Mouse (Mus musculus) thymus, adult 2 months (tissue): ENCODE data around the gene Rpl24. TPM values are rescaled to one million over a fixed set of nuclear protein-coding genes. Genes with fewer than 3 reads are reported as not detected.
"Not testable (repeated sequence)": the region's sequence is repeated elsewhere in the genome, so short reads cannot be mapped to it uniquely, and the experiment has no call there.

Experiments used
- DNase-seq: peaks from one replicate; pipeline ENCODE4 v3.0.0; 2021
- H3K27ac ChIP-seq: fragments of 200-500 bp; 2 replicates; pipeline ENCODE4 v1.5.1; 2012; ENCODE audit warnings: low read length, control low read depth; ENCODE audit not compliant: control insufficient read depth, insufficient read depth
- H3K27me3 ChIP-seq: fragments of 200-500 bp; 2 replicates; pipeline ENCODE4 v1.6.1; 2012; ENCODE audit warnings: mild to moderate bottlenecking, low read length, moderate library complexity, mixed read lengths; ENCODE audit not compliant: control insufficient read depth, insufficient read depth
- H3K36me3 ChIP-seq: fragments of 200-500 bp; 2 replicates; pipeline ENCODE4 v1.6.1; 2012; ENCODE audit warnings: mild to moderate bottlenecking, low read length, moderate library complexity; ENCODE audit not compliant: control insufficient read depth, insufficient read depth
- H3K4me1 ChIP-seq: fragments of 200-500 bp; replicated peaks from 2 replicates; pipeline ENCODE4 v1.6.1; 2012; ENCODE audit warnings: low read length; ENCODE audit not compliant: control insufficient read depth, insufficient read depth
- H3K4me3 ChIP-seq: fragments of 200-500 bp; 2 replicates; pipeline ENCODE4 v1.5.1; 2012; ENCODE audit warnings: mild to moderate bottlenecking, low read length, control low read depth, moderate library complexity; ENCODE audit not compliant: control insufficient read depth, insufficient read depth
- CTCF ChIP-seq: fragments of 200-500 bp; IDR thresholded peaks from 2 replicates; pipeline ENCODE4 v1.5.1; 2012; ENCODE audit warnings: mild to moderate bottlenecking, control low read depth, low read length, moderate library complexity, borderline replicate concordance; ENCODE audit not compliant: control insufficient read depth, poor library complexity, insufficient read depth; ENCODE audit errors: extremely low read depth
- POLR2A ChIP-seq: fragments of 200-500 bp; IDR thresholded peaks from 2 replicates; pipeline ENCODE4 v1.6.1; 2012; ENCODE audit warnings: mild to moderate bottlenecking, low read length, control low read depth, moderate library complexity; ENCODE audit not compliant: control insufficient read depth, poor library complexity, insufficient read depth; ENCODE audit errors: extremely low read depth
- WGBS: fragments of 180-500 bp; shearing (Covaris S2); methylation state at CpG from one replicate; pipeline ENCODE4 v1.1.7; 2018; 5-methylcytosine and 5-hydroxymethylcytosine counted together
- polyA plus RNA-seq: library from polyadenylated mRNA; depleted of rRNA; stranded (reverse); fragments of >200 nt; gene quantifications from 2 replicates; pipeline ENCODE4 v1.2.3, GENCODE M21; 2012

Gene Rpl24
- polyA plus RNA-seq, 1 experiment = 151 TPM

DNA sequence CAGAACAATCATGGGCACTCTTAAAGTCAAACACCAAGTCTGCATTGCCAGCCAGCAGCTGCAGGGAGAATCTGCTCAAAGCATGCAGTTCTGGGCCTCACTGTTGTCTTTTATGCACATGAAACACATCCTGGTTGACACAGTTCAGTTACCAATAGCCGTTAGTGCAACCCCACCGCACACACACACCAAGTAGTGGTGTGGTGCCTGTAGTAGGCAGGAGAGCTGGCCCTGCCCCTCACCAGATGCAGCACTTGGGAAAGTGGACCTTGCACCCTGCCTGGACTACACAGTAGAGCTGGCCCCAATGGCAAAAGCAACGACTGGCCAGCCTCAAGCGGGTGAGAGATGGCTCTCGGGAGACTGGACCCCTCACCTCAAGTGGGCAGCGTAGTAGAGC lies 26.4 kb upstream of the Rpl24 start:
- Histone ChIP-seq H3K27me3 (no peaks in the 10 kb centered on the region), H3K4me1 (peaks cover 7% of the 10 kb centered on the region), H3K27ac (peak overlapping the region; percentile 36), H3K36me3 (no peaks in the 10 kb centered on the region), H3K4me3 (no peak overlapping the region)
- peak; percentile 61 for DNase-seq
- TF ChIP-seq POLR2A = no peak
- no peak for TF ChIP-seq CTCF
- WGBS = 86% methylated on average over 6 of the region's 6 CpGs

DNA sequence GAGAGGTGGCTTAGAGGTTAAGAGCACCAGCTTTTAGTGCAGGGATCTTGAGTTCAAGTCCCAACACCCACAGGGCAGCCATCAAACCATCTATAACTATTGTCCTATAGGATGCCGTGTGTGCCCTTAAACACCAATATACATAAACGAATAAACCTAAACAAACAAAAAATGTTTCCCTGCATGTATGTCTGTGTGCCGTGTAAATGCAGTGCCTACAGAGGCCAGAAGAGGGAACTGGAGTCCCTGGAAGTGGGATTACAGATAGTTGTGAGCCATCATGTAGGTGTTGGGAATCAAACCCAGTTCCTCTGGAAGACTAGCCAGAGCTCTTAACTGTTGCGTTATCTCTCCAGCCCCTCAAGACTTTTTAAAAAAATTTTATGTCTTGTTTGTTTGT lies 25.3 kb upstream of the Rpl24 start:
- H3K27ac ChIP-seq = no peak overlapping the region
- TF ChIP-seq CTCF (no peak), POLR2A (no peak)
- no peak overlapping the region for H3K4me3 ChIP-seq
- H3K4me1 ChIP-seq = peaks cover 8% of the 10 kb centered on the region
- H3K27me3 ChIP-seq = no peaks in the 10 kb centered on the region
- DNase-seq = peak; percentile 36
- WGBS = 97% methylated on average over 4 of the region's 4 CpGs
- no peaks in the 10 kb centered on the region for H3K36me3 ChIP-seq

DNA sequence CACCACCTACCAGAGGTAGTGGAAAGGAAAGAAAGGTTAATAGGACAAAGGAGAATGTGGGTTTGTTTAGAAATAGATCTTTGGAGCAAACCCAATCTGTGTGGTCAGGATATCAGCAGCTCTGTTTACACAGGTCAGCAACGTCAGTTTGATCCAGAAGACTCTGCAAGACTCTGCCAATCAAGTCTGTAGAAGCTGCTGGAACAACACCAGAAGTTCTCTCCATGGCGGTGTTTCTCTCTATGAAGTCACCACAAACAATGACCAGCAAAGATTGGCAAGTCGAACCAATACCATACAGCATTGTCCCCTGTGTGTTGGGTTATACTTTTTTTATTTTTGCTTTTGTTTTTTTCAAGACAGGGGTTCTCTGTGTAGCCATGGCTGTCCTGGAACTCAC lies 18.8 kb upstream of the Rpl24 start:
- TF ChIP-seq POLR2A (no peak), CTCF (no peak)
- H3K27ac ChIP-seq = peak overlapping the region; percentile 91
- H3K27me3 ChIP-seq = no peaks in the 10 kb centered on the region
- H3K36me3 ChIP-seq = no peaks in the 10 kb centered on the region
- 91% methylated on average over 3 of the region's 3 CpGs for WGBS
- no peak for DNase-seq
- peaks cover 14% of the 10 kb centered on the region for H3K4me1 ChIP-seq
- no peak overlapping the region for H3K4me3 ChIP-seq

DNA sequence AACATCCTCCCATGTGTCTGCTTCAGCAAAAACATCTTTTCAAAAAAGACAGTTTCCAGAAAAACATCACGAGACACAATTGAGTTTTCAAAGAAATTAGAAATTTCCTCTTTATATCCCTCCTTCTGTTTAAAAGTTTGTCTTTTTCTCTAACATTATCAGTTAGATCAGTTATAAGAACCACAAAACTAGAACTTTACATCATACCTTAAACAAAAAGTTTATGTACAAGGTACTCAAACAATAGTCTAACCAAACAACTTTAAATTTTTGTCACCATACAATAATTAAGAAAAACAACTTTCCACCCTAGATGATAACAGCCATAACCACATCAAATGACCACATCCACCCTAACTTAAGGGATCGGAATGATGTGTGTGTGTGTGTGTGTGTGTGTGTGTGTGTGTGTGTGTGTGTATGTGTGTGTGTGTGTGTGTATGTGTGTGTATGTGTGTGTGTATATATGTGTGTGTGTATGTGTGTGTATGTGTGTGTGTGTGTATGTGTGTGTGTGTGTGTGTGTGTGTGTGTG lies 18.1 kb upstream of the Rpl24 start:
- not testable (repeated sequence) for H3K36me3 ChIP-seq, H3K27me3 ChIP-seq, H3K4me3 ChIP-seq
- H3K4me1 ChIP-seq = peaks cover 18% of the 10 kb centered on the region
- 9% methylated on average over 2 of the region's 2 CpGs for WGBS
- H3K27ac ChIP-seq = peak overlapping the region; percentile 91
- DNase-seq = peak; percentile 10

DNA sequence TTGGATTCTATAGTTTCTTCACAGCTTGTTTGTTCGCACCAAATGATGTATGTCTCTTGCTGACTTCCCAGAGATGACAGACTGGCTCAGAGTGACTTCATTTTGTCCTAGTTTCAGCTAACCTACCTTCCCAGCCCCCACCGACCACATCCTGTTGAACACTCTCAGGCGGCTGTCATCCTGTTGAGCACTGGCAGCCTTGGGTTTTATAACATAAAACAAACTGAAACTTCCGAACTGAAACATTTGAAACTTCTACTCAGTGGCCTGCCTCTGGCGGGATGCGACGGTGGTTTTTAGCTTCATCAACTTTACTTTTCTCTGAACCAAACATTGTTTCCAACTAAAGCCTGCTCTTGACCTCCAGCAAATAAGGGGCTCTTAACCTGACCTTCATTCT lies 17.1 kb upstream of the Rpl24 start:
- TF ChIP-seq POLR2A (no peak), CTCF (no peak)
- Histone ChIP-seq H3K4me3 (no peak overlapping the region), H3K27me3 (no peaks in the 10 kb centered on the region), H3K4me1 (peaks cover 18% of the 10 kb centered on the region), H3K36me3 (no peaks in the 10 kb centered on the region), H3K27ac (peak overlapping the region; percentile 88)
- under 1% methylated on average over 7 of the region's 7 CpGs for WGBS
- DNase-seq = peak; percentile 93

DNA sequence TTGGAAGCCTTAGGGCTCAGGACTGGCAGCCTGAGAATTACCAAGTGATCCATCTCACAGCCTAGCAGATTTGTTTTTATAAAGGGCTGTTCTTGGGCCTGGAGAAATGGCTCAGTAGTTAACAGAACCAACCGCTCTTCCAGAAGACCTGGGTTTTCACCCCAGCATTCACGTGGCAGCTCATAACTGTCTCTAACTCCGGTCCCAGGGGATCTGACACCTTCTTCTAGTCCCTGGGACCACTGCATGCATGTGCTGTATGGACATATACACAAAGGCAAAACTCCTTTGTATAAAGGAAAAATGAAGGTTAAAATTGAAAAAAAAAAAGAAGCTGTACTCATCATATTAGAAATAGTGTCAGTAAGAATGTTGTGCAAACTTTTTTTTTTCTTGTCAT lies 15.6 kb upstream of the Rpl24 start:
- peak; percentile 23 for DNase-seq
- TF ChIP-seq POLR2A = no peak
- no peak for TF ChIP-seq CTCF
- no peaks in the 10 kb centered on the region for H3K36me3 ChIP-seq
- H3K27ac ChIP-seq = peak overlapping the region; percentile 97
- 89% methylated on average over 3 of the region's 3 CpGs for WGBS
- no peak overlapping the region for H3K4me3 ChIP-seq
- H3K27me3 ChIP-seq = no peaks in the 10 kb centered on the region
- H3K4me1 ChIP-seq = peaks cover 18% of the 10 kb centered on the region

DNA sequence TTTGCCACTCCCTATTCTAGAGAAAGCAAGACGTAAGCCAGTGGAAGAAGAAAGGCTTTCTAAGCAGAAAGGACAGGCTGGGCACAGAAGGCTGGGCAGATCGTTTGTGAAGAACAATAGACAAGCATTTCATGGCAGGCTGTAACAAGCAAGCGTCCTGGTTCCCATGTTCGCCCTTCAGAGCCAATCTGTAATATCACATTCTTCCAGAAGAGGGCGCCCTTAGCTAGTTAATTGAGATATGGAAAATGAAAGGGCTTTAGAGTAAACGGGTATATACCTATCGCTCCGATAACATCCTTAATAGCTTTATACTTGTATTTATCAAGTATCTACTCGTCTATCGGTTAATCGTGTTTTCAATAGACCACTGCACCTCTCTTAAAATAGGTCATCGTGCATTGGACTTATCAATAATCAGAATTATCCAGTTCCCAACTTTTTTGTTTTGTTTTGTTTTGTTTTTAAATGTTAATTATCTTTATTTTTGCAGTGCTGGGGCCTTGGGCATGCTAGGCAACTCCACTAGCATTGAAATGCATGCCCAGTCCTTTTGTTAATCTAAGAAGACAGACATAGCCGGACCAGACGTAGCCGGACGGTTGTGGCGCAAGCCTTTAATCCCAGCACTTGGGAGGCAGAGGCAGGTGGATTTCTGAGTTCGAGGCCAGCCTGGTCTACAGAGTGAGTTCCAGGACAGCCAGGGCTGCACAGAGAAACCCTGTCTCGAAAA lies 15.0 kb upstream of the Rpl24 start:
- Histone ChIP-seq H3K4me3 (no peak overlapping the region), H3K4me1 (peaks cover 16% of the 10 kb centered on the region), H3K27ac (peak overlapping the region; percentile 68), H3K27me3 (no peaks in the 10 kb centered on the region), H3K36me3 (no peaks in the 10 kb centered on the region)
- WGBS = 30% methylated on average over 19 of the region's 19 CpGs
- DNase-seq = peak; percentile 89
- TF ChIP-seq POLR2A (no peak), CTCF (no peak)
